Mouse (Mus musculus): ENCODE measurements at regions not wholly inside any gene's neighbourhood (a gene's known extent, or its start where the extent isn't known, plus 50 kb on each side); places are given as distances from the start of the nearest gene placed in this dataset.
A peak's percentile ranks its signal among the peaks of the same experiment; 100 is the strongest.

- Histone ChIP-seq H3K27ac (no peak overlapping the region), H3K4me3 (no peak overlapping the region)
- TF ChIP-seq CTCF (conservative IDR thresholded peaks at IDR 0.05) = no peak
- DNase-seq (ENCODE audit: low spot score in 2 of 2) = peak in 1 of 2 experiments; percentile 10
Observed at GRCm38 (mm10) chrX:163452971-163453532, 96.4 kb downstream of the Grpr start.

GRCm38 (mm10) chrX:163405586-163405985, 143.9 kb downstream of the Grpr start:
- TF ChIP-seq CTCF (conservative IDR thresholded peaks at IDR 0.05) = no peak
- no peak for DNase-seq (ENCODE audit: low spot score in 2 of 2)
- no peak overlapping the region for H3K27ac ChIP-seq
- no peak overlapping the region for H3K4me3 ChIP-seq

GRCm38 (mm10) chrX:163386380-163386779, 163.1 kb downstream of the Grpr start:
- H3K27ac ChIP-seq = no peak overlapping the region
- TF ChIP-seq CTCF (conservative IDR thresholded peaks at IDR 0.05) = no peak
- no peak overlapping the region for H3K4me3 ChIP-seq
- DNase-seq (ENCODE audit: low spot score in 2 of 2) = no peak

Data from layer of hippocampus, adult 2 months (tissue).